Mouse (Mus musculus): ENCODE data around the gene Oas1c. TPM values are rescaled to one million over a fixed set of nuclear protein-coding genes. Genes with fewer than 3 reads are reported as not detected.
"Not testable (repeated sequence)": the region's sequence is repeated elsewhere in the genome, so short reads cannot be mapped to it uniquely, and the experiment has no call there.

Gene Oas1c
- polyA plus RNA-seq, 1 experiment from 2014 or later = 0.35 TPM

GRCm38 (mm10) chr5:120813023-120813422 is 709 bp upstream of the Oas1c start:
- Histone ChIP-seq H3K27ac (no peak overlapping the region), H3K4me2 (peak overlapping the region; percentile 59), H3K27me3 (no peaks in the 10 kb centered on the region), H3K4me1 (peaks cover 16% of the 10 kb centered on the region), H3K9me3 (no peaks in the 10 kb centered on the region), H3K36me3 (no peaks in the 10 kb centered on the region), H3K4me3 (peak overlapping the region; percentile 37), H3K9ac (peak overlapping the region; percentile 42; the same call in 1 of the 2 replicates)
- 82% methylated on average over 6 of the region's 6 CpGs for whole genome bisulfite sequencing
- ATAC-seq (ENCODE audit: insufficient number of reproducible peaks, low FRiP score, low TSS enrichment, low read depth) = no peak

- WGBS = 32% methylated on average over 6 of the region's 6 CpGs
- H3K4me3 ChIP-seq = no peak overlapping the region
- no peak for ATAC-seq (ENCODE audit: insufficient number of reproducible peaks, low FRiP score, low TSS enrichment, low read depth)
Observed at GRCm38 (mm10) chr5:120809171-120809570, 3.1 kb downstream of the Oas1c start.

GRCm38 (mm10) chr5:120806458-120806857 is 5.9 kb downstream of the Oas1c start:
- Histone ChIP-seq H3K4me3 (no peak overlapping the region), H3K4me2 (no peak overlapping the region), H3K27ac (no peak overlapping the region), H3K36me3 (no peaks in the 10 kb centered on the region), H3K9me3 (no peaks in the 10 kb centered on the region), H3K9ac (no peak overlapping the region), H3K27me3 (no peaks in the 10 kb centered on the region), H3K4me1 (peaks cover 2% of the 10 kb centered on the region; the same call in 1 of the 2 replicates)
- no peak for ATAC-seq (ENCODE audit: insufficient number of reproducible peaks, low FRiP score, low TSS enrichment, low read depth)
- 85% methylated on average over 1 of the region's 1 CpGs for WGBS

More at GRCm38 (mm10) chr5:120809171-120809570, 3.1 kb downstream of the Oas1c start:
- no peaks in the 10 kb centered on the region for H3K36me3 ChIP-seq
- H3K27me3 ChIP-seq = no peaks in the 10 kb centered on the region
- no peaks in the 10 kb centered on the region for H3K9me3 ChIP-seq
- H3K4me1 ChIP-seq = peaks cover 16% of the 10 kb centered on the region
- no peak overlapping the region for H3K27ac ChIP-seq
- no peak overlapping the region for H3K4me2 ChIP-seq
- no peak overlapping the region for H3K9ac ChIP-seq

GRCm38 (mm10) chr5:120803596-120803995 is 8.7 kb downstream of the Oas1c start:
- ATAC-seq (ENCODE audit: insufficient number of reproducible peaks, low FRiP score, low TSS enrichment, low read depth) = no peak
- Histone ChIP-seq H3K4me2 (no peak overlapping the region), H3K4me1 (no peaks in the 10 kb centered on the region), H3K27me3 (no peaks in the 10 kb centered on the region), H3K27ac (no peak overlapping the region), H3K9ac (no peak overlapping the region), H3K4me3 (no peak overlapping the region), H3K9me3 (no peaks in the 10 kb centered on the region), H3K36me3 (no peaks in the 10 kb centered on the region)
- WGBS = 72% methylated on average over 2 of the region's 2 CpGs

GRCm38 (mm10) chr5:120798943-120799342 is 13.4 kb downstream of the Oas1c start:
- not testable (repeated sequence) for H3K4me1 ChIP-seq; H3K36me3 ChIP-seq; H3K27me3 ChIP-seq; ATAC-seq (ENCODE audit: insufficient number of reproducible peaks, low FRiP score, low TSS enrichment, low read depth); H3K4me3 ChIP-seq; H3K4me2 ChIP-seq; H3K27ac ChIP-seq; H3K9me3 ChIP-seq; H3K9ac ChIP-seq
- WGBS = 66% methylated on average over 2 of the region's 2 CpGs

GRCm38 (mm10) chr5:120798147-120798546 is 14.2 kb downstream of the Oas1c start:
- not testable (repeated sequence) for H3K27ac ChIP-seq; H3K4me1 ChIP-seq; H3K4me3 ChIP-seq; H3K36me3 ChIP-seq; H3K27me3 ChIP-seq; H3K4me2 ChIP-seq; H3K9ac ChIP-seq; ATAC-seq (ENCODE audit: insufficient number of reproducible peaks, low FRiP score, low TSS enrichment, low read depth); H3K9me3 ChIP-seq
- WGBS = 70% methylated on average over 5 of the region's 5 CpGs

GRCm38 (mm10) chr5:120795480-120796034 is 16.8 kb downstream of the Oas1c start, which contains the start of gene Oas1e:
Gene Oas1e, minus strand, starts transcription at chr5:120795530.
- not testable (repeated sequence) for H3K9me3 ChIP-seq; H3K4me1 ChIP-seq; H3K4me2 ChIP-seq; H3K4me3 ChIP-seq; H3K36me3 ChIP-seq; H3K27ac ChIP-seq; H3K9ac ChIP-seq; H3K27me3 ChIP-seq; ATAC-seq (ENCODE audit: insufficient number of reproducible peaks, low FRiP score, low TSS enrichment, low read depth)
- 63% methylated on average over 9 of the region's 9 CpGs for whole genome bisulfite sequencing

GRCm38 (mm10) chr5:120793043-120793442 is 19.3 kb downstream of the Oas1c start:
- no peaks in the 10 kb centered on the region for H3K36me3 ChIP-seq
- no peaks in the 10 kb centered on the region for H3K4me1 ChIP-seq
- H3K9ac ChIP-seq = no peak overlapping the region
- no peak overlapping the region for H3K4me2 ChIP-seq
- peaks cover 6% of the 10 kb centered on the region; the same call in 1 of the 2 replicates for H3K27me3 ChIP-seq
- H3K9me3 ChIP-seq = no peaks in the 10 kb centered on the region
- no peak overlapping the region for H3K27ac ChIP-seq
- 24% methylated on average over 2 of the region's 2 CpGs for WGBS
- H3K4me3 ChIP-seq = no peak overlapping the region
- no peak for ATAC-seq (ENCODE audit: insufficient number of reproducible peaks, low FRiP score, low TSS enrichment, low read depth)

- ATAC-seq (ENCODE audit: insufficient number of reproducible peaks, low FRiP score, low TSS enrichment, low read depth) = no peak
- Histone ChIP-seq H3K9ac (no peak overlapping the region), H3K9me3 (no peaks in the 10 kb centered on the region; the same call in 1 of the 2 replicates), H3K4me3 (no peak overlapping the region), H3K36me3 (no peaks in the 10 kb centered on the region), H3K27ac (no peak overlapping the region), H3K4me2 (no peak overlapping the region), H3K4me1 (no peaks in the 10 kb centered on the region), H3K27me3 (peaks cover 6% of the 10 kb centered on the region)
- WGBS = 73% methylated on average over 3 of the region's 3 CpGs
Observed at GRCm38 (mm10) chr5:120787042-120787441, 25.3 kb downstream of the Oas1c start.

GRCm38 (mm10) chr5:120782446-120782845 is 29.9 kb downstream of the Oas1c start:
- Histone ChIP-seq H3K4me3 (no peak overlapping the region), H3K27ac (no peak overlapping the region), H3K27me3 (no peaks in the 10 kb centered on the region; the same call in 1 of the 2 replicates), H3K36me3 (no peaks in the 10 kb centered on the region), H3K9ac (no peak overlapping the region), H3K4me1 (peaks cover 4% of the 10 kb centered on the region; the same call in 1 of the 2 replicates), H3K4me2 (no peak overlapping the region), H3K9me3 (no peaks in the 10 kb centered on the region; the same call in 1 of the 2 replicates)
- whole genome bisulfite sequencing = 67% methylated on average over 2 of the region's 2 CpGs
- no peak for ATAC-seq (ENCODE audit: insufficient number of reproducible peaks, low FRiP score, low TSS enrichment, low read depth)

GRCm38 (mm10) chr5:120781646-120782045 is 30.7 kb downstream of the Oas1c start:
- H3K4me1 ChIP-seq = peaks cover 4% of the 10 kb centered on the region; the same call in 1 of the 2 replicates
- H3K9me3 ChIP-seq = no peaks in the 10 kb centered on the region; the same call in 1 of the 2 replicates
- no peak for ATAC-seq (ENCODE audit: insufficient number of reproducible peaks, low FRiP score, low TSS enrichment, low read depth)
- H3K27ac ChIP-seq = no peak overlapping the region
- no peak overlapping the region for H3K4me3 ChIP-seq
- 100% methylated on average over 1 of the region's 1 CpGs for WGBS
- no peaks in the 10 kb centered on the region for H3K36me3 ChIP-seq
- H3K9ac ChIP-seq = no peak overlapping the region
- no peaks in the 10 kb centered on the region; the same call in 1 of the 2 replicates for H3K27me3 ChIP-seq
- no peak overlapping the region for H3K4me2 ChIP-seq

- Histone ChIP-seq H3K27ac (no peak overlapping the region), H3K4me1 (peaks cover 8% of the 10 kb centered on the region; the same call in 1 of the 2 replicates), H3K27me3 (no peaks in the 10 kb centered on the region; the same call in 1 of the 2 replicates), H3K4me2 (no peak overlapping the region), H3K9me3 (no peaks in the 10 kb centered on the region; the same call in 1 of the 2 replicates), H3K4me3 (no peak overlapping the region), H3K36me3 (no peaks in the 10 kb centered on the region), H3K9ac (no peak overlapping the region)
- no peak for ATAC-seq (ENCODE audit: insufficient number of reproducible peaks, low FRiP score, low TSS enrichment, low read depth)
- WGBS = 16% methylated on average over 3 of the region's 3 CpGs
Observed at GRCm38 (mm10) chr5:120779922-120780321, 32.4 kb downstream of the Oas1c start.
